Mouse (Mus musculus): ENCODE measurements around the gene Cstf2t.

DNA sequence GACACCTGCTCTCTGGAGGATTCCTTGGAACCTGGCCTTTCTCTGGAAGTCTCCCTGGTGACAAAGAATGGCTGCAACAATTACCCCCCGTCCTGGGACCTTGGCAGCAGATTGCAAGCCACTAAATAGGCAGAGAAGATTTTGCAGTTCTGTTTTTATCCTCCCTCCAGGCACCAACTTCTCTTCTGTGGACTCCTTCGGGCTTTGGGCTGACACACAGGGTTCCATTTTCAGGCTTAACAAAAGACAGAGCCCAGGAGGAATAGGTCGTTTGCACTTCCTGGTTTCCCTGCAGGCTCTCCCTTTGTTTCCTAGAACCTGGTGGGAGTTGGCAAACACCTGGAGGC lies 7.9 kb upstream of the Cstf2t start:
- TF ChIP-seq CTCF (IDR thresholded peaks at IDR 0.05; ENCODE audit: borderline replicate concordance, control insufficient read depth, extremely low read depth, insufficient read depth, low read length, poor library complexity) = no peak
- TF ChIP-seq POLR2A (IDR thresholded peaks at IDR 0.05; ENCODE audit: control insufficient read depth, extremely low read depth, insufficient read depth, low read length, poor library complexity) = no peak

Measured in thymus, adult 2 months (tissue).